Mouse (Mus musculus) kidney, embryonic 16.5 days (tissue): Measurements from ENCODE around the gene Ccdc137. TPM values are rescaled to one million over a fixed set of nuclear protein-coding genes. Genes with fewer than 3 reads are reported as not detected.

Source experiments
- ATAC-seq: fragments of 200-750 bp; cut with Nextera tagmentation; 2 replicates; pipeline ENCODE4 v1.8.0; 2017; ENCODE audit warnings: moderate TSS enrichment; ENCODE audit not compliant: low FRiP score, low TSS enrichment
- H3K27ac ChIP-seq: fragments of 300-500 bp; sonication (generic); 2 replicates; pipeline ENCODE4 v1.5.1; 2014; ENCODE audit warnings: low read length
- H3K27me3 ChIP-seq: fragments of 300-500 bp; sonication (generic); 2 replicates; pipeline ENCODE4 v1.6.1; 2014; ENCODE audit warnings: low read length, control low read depth, mixed read lengths; ENCODE audit not compliant: insufficient read depth
- H3K36me3 ChIP-seq: fragments of 300-500 bp; sonication (generic); 2 replicates; pipeline ENCODE4 v1.6.1; 2014; ENCODE audit warnings: low read length, control low read depth, mixed read lengths; ENCODE audit not compliant: insufficient read depth
- H3K4me1 ChIP-seq: fragments of 300-500 bp; sonication (generic); 2 replicates; pipeline ENCODE4 v1.6.1; 2014; ENCODE audit warnings: low read length, control low read depth, mixed read lengths; ENCODE audit not compliant: insufficient read depth
- H3K4me2 ChIP-seq: fragments of 300-500 bp; sonication (generic); replicated peaks from 2 replicates; pipeline ENCODE4 v1.6.1; 2014; ENCODE audit warnings: low read depth, low read length
- H3K4me3 ChIP-seq: fragments of 300-500 bp; sonication (generic); 2 replicates; pipeline ENCODE4 v1.5.1; 2014; ENCODE audit warnings: mild to moderate bottlenecking, low read length
- H3K9ac ChIP-seq: fragments of 300-500 bp; sonication (generic); replicated peaks from 2 replicates; pipeline ENCODE4 v1.6.1; 2014; ENCODE audit warnings: low read length
- H3K9me3 ChIP-seq: fragments of 300-500 bp; sonication (generic); 2 replicates; pipeline ENCODE4 v1.6.1; 2016; ENCODE audit warnings: low read length, control low read depth
- WGBS: fragments of 180-500 bp; shearing (Covaris S2); extraction: QIAGEN DNeasy Blood & Tissue Kit; methylation state at CpG from one replicate; pipeline ENCODE4 v1.1.7; 2014; 5-methylcytosine and 5-hydroxymethylcytosine counted together
- polyA plus RNA-seq: library from polyadenylated mRNA; unstranded; fragments of >200 nt; fragmentation: Nextera tagmentation; extraction: Ambion mirVana; gene quantifications from 2 replicates; pipeline ENCODE4 v1.2.1, GENCODE M21; 2015

Gene Ccdc137
- polyA plus RNA-seq, 1 experiment from 2014 or later = 40.6 TPM

DNA sequence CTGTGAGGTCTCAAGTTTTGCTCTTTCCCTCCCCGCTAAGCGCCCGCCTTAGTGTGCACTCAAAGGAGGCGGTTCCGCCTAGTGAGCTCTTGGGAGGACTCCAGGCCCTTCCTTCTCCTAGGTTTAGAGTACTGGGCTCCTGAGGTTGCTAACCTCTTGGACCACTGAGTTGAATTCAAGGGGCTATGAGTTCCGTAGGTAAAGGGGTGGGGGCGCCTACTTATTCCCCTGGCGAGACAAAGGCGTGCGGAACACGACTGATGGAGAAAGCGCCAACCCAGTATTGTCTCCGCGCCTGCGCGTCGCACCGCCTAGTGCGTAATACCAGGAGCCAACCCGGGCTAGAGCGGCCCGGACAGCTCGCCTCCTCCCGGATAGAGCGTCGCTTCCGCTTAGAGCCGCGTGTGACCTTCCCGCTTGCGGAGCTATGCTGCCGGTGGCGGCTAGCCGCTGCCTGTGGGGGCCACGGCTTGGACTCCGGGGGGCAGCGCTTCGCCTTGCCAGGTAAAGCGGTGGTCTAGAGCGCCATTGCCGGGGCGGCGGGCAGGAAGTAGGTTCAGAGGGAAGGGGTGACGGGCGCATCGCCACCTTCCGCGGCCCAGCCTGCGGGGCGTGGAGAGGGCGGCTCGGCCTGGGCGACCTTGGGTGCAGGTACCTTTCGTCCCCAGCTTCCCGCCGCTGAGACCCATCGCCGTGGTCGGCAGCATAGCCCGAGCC, 26.5 kb downstream of the Ccdc137 start, which contains the start of gene Mrpl12:
Gene Mrpl12, plus strand, starts transcription at position 349 of the 717 bp plus-strand sequence.
- under 1% methylated on average over 60 of the region's 60 CpGs for WGBS
- Histone ChIP-seq H3K4me1 (peaks cover 19% of the 10 kb centered on the region), H3K27ac (peak within 1 kb of the TSS; percentile 81), H3K4me3 (peak within 1 kb of the TSS; percentile 96), H3K9ac (peak within 1 kb of the TSS; percentile 93), H3K9me3 (no peaks in the 10 kb centered on the region), H3K27me3 (no peaks in the 10 kb centered on the region), H3K4me2 (peak within 1 kb of the TSS; percentile 92), H3K36me3 (peaks cover 56% of the 10 kb centered on the region)
- peak; percentile 94 for ATAC-seq

DNA sequence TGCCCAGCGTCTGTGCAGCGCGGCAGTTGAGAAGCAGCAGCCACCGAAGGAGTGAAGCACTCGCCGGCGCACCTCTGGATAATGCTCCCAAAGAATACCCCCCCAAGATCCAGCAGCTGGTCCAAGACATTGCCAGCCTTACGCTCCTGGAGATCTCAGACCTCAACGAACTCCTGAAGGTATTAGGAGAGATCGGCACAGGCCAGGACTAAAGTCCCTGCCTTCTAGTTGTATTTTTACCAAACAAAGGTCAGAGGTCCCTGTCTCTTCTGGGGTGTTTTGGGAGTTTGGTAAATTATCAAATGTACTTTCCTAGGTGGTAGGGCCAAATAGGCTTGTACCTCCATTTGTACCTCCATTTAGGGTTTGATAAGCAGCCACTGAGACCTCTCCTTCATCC, 27.3 kb downstream of the Ccdc137 start:
- ATAC-seq = no peak
- Histone ChIP-seq H3K9me3 (no peaks in the 10 kb centered on the region), H3K4me2 (peak overlapping the region; percentile 92), H3K9ac (peak overlapping the region; percentile 93), H3K27me3 (no peaks in the 10 kb centered on the region), H3K4me3 (peak overlapping the region; percentile 96), H3K36me3 (peaks cover 50% of the 10 kb centered on the region), H3K4me1 (peaks cover 26% of the 10 kb centered on the region), H3K27ac (peak overlapping the region; percentile 81)
- WGBS = 7% methylated on average over 10 of the region's 10 CpGs

DNA sequence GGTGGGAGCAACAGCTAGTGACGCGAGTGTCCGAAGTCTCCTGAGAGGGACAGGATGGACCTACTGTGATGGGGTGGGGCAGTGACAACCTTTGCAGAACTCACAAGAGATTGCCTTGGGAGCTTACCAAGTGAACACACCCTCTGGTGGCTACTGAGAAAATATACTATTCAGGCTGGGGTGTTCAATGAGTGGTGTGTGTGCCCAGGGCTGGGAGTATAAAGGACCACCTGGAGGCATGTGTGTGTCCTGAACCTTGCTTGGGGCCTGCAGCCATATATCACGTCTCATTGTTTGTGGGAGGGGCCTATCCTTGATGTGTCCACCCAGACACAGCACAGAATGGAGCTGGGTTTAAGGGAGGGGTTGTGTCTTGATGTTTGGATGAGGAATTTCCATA, 30.6 kb downstream of the Ccdc137 start:
- Histone ChIP-seq H3K4me3 (no peak overlapping the region), H3K4me1 (peaks cover 44% of the 10 kb centered on the region)
- WGBS = 75% methylated on average over 4 of the region's 4 CpGs

DNA sequence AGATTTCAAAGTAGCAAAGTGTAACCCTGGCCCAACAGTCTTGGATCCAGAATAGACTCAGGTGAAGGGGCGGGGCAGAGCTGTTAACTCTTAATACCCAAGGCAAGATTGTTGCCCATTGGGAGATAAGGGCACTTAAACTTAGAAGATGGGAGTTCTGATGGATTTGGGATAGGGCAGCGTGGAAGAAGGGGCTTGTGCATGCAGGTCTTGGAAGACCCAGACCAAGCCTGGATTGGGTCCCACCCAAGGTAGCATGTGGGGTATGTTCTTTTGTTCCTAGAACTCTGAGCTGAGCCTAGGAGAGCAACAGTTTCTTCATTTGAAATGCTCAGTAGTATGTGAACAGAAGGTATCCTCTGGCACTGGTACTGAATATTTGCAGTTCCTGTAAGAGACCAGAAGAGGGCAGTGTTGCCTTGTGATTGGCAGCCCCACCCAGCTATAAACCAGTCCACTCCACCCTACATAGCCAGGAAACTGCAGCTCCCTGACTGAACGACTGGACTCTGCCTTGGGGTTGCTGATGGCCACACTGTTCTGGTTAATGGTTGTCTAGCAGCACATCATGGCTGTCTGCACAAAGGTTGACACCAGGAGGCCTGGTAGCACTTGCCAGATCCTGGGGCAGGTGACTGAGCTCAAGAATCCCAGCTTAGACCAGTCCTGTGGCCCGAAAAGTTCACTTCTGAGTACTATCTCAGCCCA, 31.3 kb downstream of the Ccdc137 start:
- Histone ChIP-seq H3K4me1 (peaks cover 42% of the 10 kb centered on the region), H3K27me3 (no peaks in the 10 kb centered on the region), H3K27ac (peak overlapping the region; percentile 93), H3K9me3 (no peaks in the 10 kb centered on the region), H3K9ac (0 out of 2 replicates have a peak overlapping the region, but pooled peaks have one; percentile 25), H3K4me3 (no peak overlapping the region), H3K36me3 (peaks cover 28% of the 10 kb centered on the region), H3K4me2 (no peak overlapping the region)
- peak; percentile 72 for ATAC-seq
- WGBS = 58% methylated on average over 4 of the region's 4 CpGs

More for the DNA sequence above, 30.6 kb downstream of the Ccdc137 start:
- H3K9me3 ChIP-seq = no peaks in the 10 kb centered on the region
- H3K9ac ChIP-seq = no peak overlapping the region
- ATAC-seq = no peak
- no peaks in the 10 kb centered on the region for H3K27me3 ChIP-seq
- H3K36me3 ChIP-seq = peaks cover 32% of the 10 kb centered on the region
- no peak overlapping the region for H3K4me2 ChIP-seq
- H3K27ac ChIP-seq = no peak overlapping the region

DNA sequence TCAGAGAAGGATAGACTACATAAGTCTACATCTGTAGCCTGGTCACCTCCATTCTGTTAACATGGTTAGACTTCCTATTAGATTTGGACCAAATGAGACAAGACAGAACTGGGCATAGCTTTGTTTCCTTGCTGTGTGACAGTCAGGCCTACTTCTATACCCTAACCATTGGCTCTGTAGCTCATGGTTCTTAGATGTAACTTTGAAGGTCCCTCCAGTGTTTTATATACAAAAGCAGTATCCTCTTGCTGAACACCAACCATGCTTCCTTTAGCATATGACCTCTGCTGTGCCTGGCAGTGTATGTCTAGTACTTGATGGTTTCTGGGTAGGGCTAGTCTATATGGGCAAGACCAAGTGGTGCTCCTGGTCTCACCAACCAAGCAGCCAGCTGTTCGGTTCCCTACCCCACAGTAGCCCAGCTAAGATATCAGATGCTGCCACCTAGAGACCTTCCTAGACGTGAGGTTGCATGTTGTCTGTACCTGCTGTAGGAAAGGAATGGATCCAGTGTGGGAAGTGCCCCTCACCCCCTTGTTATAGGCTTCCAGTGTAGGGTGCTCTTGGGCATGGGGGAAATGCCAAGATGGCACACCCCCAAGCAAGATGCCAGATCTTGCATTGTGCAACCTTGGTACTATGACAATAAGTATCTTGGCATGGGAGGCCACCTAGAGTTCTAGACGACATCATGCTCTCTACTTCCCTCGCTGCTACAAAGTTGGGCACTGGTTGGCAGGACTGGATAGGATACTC, 32.6 kb downstream of the Ccdc137 start:
- 33% methylated on average over 4 of the region's 4 CpGs for WGBS
- Histone ChIP-seq H3K9me3 (no peaks in the 10 kb centered on the region), H3K27me3 (no peaks in the 10 kb centered on the region), H3K4me3 (no peak overlapping the region), H3K9ac (peak overlapping the region; percentile 84), H3K4me2 (peak overlapping the region; percentile 82), H3K36me3 (peaks cover 41% of the 10 kb centered on the region), H3K4me1 (peaks cover 38% of the 10 kb centered on the region), H3K27ac (peak overlapping the region; percentile 93)
- ATAC-seq = no peak

DNA sequence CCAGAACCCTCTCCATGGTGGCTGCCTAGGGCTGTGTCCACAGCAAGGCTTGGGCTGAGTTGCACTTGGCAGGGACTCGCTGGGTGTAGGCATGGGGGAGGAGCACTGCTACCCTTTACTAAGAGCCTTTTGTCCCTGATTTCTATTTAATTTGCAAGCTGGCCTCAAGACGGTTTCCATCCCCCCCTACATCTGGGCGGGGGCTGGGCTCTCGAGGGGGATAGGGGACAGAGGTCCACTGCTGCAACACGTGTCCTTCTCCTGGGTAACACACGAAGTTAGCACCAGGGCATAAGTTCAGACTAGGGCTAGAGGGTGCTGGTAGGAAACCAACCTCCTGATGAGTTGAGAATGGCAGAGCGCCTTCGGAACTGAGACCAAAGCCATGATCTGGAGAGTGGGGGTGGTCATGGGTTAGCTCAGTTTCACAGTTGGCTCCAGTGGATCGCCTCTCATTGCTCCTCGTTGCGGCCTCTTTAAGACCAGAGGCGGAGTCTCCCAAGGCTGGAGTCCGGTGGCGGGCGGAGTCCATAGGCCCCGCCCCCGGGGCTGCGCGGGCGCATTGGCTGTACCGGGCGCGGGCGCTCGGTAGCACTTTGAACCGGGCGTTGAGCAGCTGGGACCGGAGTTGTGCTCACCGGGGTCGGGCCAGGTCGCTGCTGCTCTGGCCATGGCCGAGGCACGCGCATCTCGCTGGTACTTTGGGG, 33.6 kb downstream of the Ccdc137 start, which contains the start of gene Slc25a10:
Gene Slc25a10, plus strand, starts transcription at position 524 of the 707 bp plus-strand sequence.
- peak within 1 kb of the TSS; percentile 90 for H3K4me3 ChIP-seq
- peaks cover 46% of the 10 kb centered on the region for H3K36me3 ChIP-seq
- under 1% methylated on average over 35 of the region's 35 CpGs for WGBS
- peaks cover 33% of the 10 kb centered on the region for H3K4me1 ChIP-seq
- H3K9me3 ChIP-seq = no peaks in the 10 kb centered on the region
- H3K27me3 ChIP-seq = no peaks in the 10 kb centered on the region
- peak within 1 kb of the TSS; percentile 84 for H3K9ac ChIP-seq
- peak; percentile 87 for ATAC-seq
- peak within 1 kb of the TSS; percentile 82 for H3K4me2 ChIP-seq
- peak within 1 kb of the TSS; percentile 93 for H3K27ac ChIP-seq

DNA sequence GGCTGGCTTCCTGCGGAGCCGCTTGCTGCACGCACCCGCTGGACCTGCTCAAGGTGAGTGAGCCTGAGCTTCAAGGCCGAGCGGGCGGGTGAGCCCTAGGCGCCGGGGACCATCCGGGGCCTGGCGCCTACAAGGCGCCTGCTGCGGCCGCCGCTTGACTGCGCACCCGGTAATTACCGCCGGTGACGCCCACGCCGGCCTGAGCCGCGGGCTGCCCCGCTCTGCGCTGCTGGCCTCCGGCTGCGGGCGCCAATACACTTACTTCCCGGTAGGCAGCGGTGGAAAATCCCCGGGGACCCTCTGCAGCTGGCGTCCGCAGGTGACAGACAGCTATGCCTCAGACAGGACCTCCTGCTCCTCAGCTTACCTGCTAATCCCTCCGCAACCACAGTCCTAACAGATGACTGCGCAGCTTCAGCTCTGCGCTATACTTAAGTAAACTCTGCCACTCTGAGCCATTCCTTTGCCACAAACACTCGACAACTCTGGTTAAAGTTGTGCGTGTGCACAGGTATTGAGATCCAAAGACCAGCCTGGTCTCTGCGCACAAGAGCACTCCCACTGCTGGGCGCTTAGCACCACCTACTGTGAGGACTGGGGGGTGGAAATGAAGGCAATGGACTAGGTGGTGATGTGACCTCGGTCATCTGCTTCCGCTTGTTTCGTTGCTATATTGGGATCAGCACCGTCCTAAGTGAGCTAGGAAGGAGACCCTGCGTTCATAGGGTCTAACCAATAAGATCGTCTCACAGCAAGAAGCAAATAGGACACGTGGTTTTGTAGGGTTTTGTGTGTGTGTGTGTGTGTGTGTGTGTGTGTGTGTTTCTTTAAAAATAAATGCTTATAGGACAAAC, 34.3 kb downstream of the Ccdc137 start:
- Histone ChIP-seq H3K4me1 (peaks cover 33% of the 10 kb centered on the region), H3K4me3 (peak overlapping the region; percentile 90), H3K27me3 (no peaks in the 10 kb centered on the region), H3K27ac (peak overlapping the region; percentile 93), H3K9ac (peak overlapping the region; percentile 84), H3K9me3 (no peaks in the 10 kb centered on the region), H3K36me3 (peaks cover 46% of the 10 kb centered on the region), H3K4me2 (peak overlapping the region; percentile 82)
- ATAC-seq = peak; percentile 25; the same call in 1 of the 2 replicates
- WGBS = under 1% methylated on average over 45 of the region's 48 CpGs

DNA sequence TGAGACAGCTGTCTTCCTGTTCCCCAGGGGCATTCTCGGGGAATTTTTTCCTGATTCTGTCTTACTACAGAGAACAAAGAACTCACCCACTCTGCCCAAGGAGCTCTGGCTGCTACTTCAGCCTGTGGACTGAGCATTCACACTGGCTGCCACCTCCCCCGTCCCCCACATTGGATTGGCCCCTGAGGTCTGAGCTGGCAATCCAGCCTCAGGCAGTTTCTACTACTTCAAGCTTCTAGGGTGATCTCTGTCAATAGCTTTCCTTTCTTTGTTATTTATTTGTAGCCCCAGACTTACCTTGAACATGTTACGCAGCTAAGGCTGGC, 34.9 kb downstream of the Ccdc137 start:
- WGBS = 31% methylated on average over 3 of the region's 3 CpGs
- Histone ChIP-seq H3K4me1 (peaks cover 33% of the 10 kb centered on the region), H3K4me2 (peak overlapping the region; percentile 82), H3K36me3 (peaks cover 46% of the 10 kb centered on the region), H3K4me3 (peak overlapping the region; percentile 90), H3K9ac (peak overlapping the region; percentile 84), H3K27ac (peak overlapping the region; percentile 93), H3K27me3 (no peaks in the 10 kb centered on the region), H3K9me3 (no peaks in the 10 kb centered on the region)
- no peak for ATAC-seq
